Mouse (Mus musculus) CH12.LX (cell line): ENCODE measurements around the gene Cyp2d11. TPM values are rescaled to one million over a fixed set of nuclear protein-coding genes. Genes with fewer than 3 reads are reported as not detected.

Source experiments
- DNase-seq: peaks from one replicate; pipeline ENCODE4 v3.0.0-alpha.2; 2013; ENCODE audit errors: extremely low read depth
- H3K27ac ChIP-seq: 2 replicates; pipeline ENCODE4 v1.5.1; 2012; ENCODE audit warnings: low read depth, mild to moderate bottlenecking, control low read depth, moderate library complexity; ENCODE audit not compliant: insufficient read depth
- H3K27me3 ChIP-seq: replicated peaks from 2 replicates; pipeline ENCODE3; 2012; ENCODE audit warnings: inconsistent platforms
- H3K36me3 ChIP-seq, 2 experiments: replicated peaks in 1 of 2; 2 replicates each; pipeline versions ENCODE3 to v1.6.1; 2012; ENCODE audit warnings: inconsistent platforms in 1 of 2, low read length in 1 of 2, mild to moderate bottlenecking in 1 of 2, mixed read lengths in 1 of 2, moderate library complexity in 1 of 2; ENCODE audit not compliant: control insufficient read depth in 1 of 2, insufficient read depth in 1 of 2
- H3K4me1 ChIP-seq, 2 experiments: 2 replicates each; pipeline ENCODE4 v1.6.1; 2012; ENCODE audit warnings: inconsistent platforms in 1 of 2, moderate library complexity in 1 of 2; ENCODE audit not compliant: insufficient read depth in 2 of 2, control insufficient read depth in 1 of 2
- H3K4me2 ChIP-seq: 2 replicates; pipeline ENCODE4 v1.6.1; 2012; ENCODE audit warnings: low read depth, mild to moderate bottlenecking, control low read depth; ENCODE audit not compliant: poor library complexity, insufficient read depth, severe bottlenecking
- H3K4me3 ChIP-seq, 3 experiments: fragments of 150-350 bp in 1 of 3; sonication (generic) in 1 of 3; replicated peaks in 1 of 3; 2 replicates each; pipeline versions ENCODE3 to v1.5.1; 2011 to 2012; ENCODE audit warnings: low read depth in 2 of 3, low read length in 2 of 3, mild to moderate bottlenecking in 2 of 3, moderate library complexity in 2 of 3, control low read depth in 1 of 3, improper control_type of control experiment in 1 of 3, inconsistent platforms in 1 of 3, mixed read lengths in 1 of 3; ENCODE audit not compliant: poor library complexity in 1 of 3
- H3K79me2 ChIP-seq: replicated peaks from 2 replicates; pipeline ENCODE4 v1.6.1; 2012; ENCODE audit warnings: mild to moderate bottlenecking, moderate library complexity; ENCODE audit not compliant: control insufficient read depth, poor library complexity, insufficient read depth, severe bottlenecking; ENCODE audit errors: extremely low read depth
- H3K9ac ChIP-seq: 2 replicates; pipeline ENCODE4 v1.6.1; 2012; ENCODE audit warnings: low read depth, mild to moderate bottlenecking, control low read depth, moderate library complexity; ENCODE audit not compliant: insufficient read depth
- H3K9me3 ChIP-seq: replicated peaks from 2 replicates; pipeline ENCODE3; 2012; ENCODE audit warnings: low read length, inconsistent platforms, mixed read lengths
- BHLHE40 ChIP-seq: IDR thresholded peaks from 2 replicates; pipeline ENCODE4 v1.6.1; 2011; ENCODE audit warnings: mild to moderate bottlenecking, low read depth, low read length, improper control_type of control experiment
- CHD1 ChIP-seq: IDR thresholded peaks from 2 replicates; pipeline ENCODE4 v1.6.1; 2012; ENCODE audit warnings: low read depth, low read length, improper control_type of control experiment, inconsistent platforms
- E2F4 ChIP-seq: IDR thresholded peaks from 2 replicates; pipeline ENCODE4 v1.6.1; 2011; ENCODE audit warnings: low read depth, low read length, improper control_type of control experiment; ENCODE audit not compliant: insufficient replicate concordance
- ELF1 ChIP-seq: IDR thresholded peaks from 2 replicates; pipeline ENCODE4 v1.6.1; 2014; ENCODE audit warnings: low read depth, mild to moderate bottlenecking, inconsistent platforms, low read length, improper control_type of control experiment
- EP300 ChIP-seq: IDR thresholded peaks from 2 replicates; pipeline ENCODE4 v1.6.1; 2011; ENCODE audit warnings: low read length, improper control_type of control experiment
- ETS1 ChIP-seq: conservative IDR thresholded peaks from 2 replicates; pipeline ENCODE4 v1.6.1; 2012; ENCODE audit warnings: low read depth, mild to moderate bottlenecking, inconsistent platforms, low read length, improper control_type of control experiment, moderate library complexity
- GABPA ChIP-seq: IDR thresholded peaks from 2 replicates; pipeline ENCODE4 v1.6.1; 2012; ENCODE audit warnings: low read depth, low read length, improper control_type of control experiment, inconsistent platforms; ENCODE audit not compliant: insufficient replicate concordance
- HCFC1 ChIP-seq: IDR thresholded peaks from 2 replicates; pipeline ENCODE4 v1.6.1; 2012; ENCODE audit warnings: low read depth, mild to moderate bottlenecking, inconsistent platforms, low read length, improper control_type of control experiment
- JUN ChIP-seq: IDR thresholded peaks from 2 replicates; pipeline ENCODE4 v1.6.1; 2011; ENCODE audit warnings: low read depth, mild to moderate bottlenecking, low read length, improper control_type of control experiment, moderate library complexity; ENCODE audit not compliant: insufficient read depth
- MAFK ChIP-seq: IDR thresholded peaks from 2 replicates; pipeline ENCODE4 v1.6.1; 2011; ENCODE audit warnings: low read length, improper control_type of control experiment; ENCODE audit not compliant: insufficient replicate concordance
- MAX ChIP-seq: IDR thresholded peaks from 2 replicates; pipeline ENCODE4 v1.6.1; 2011; ENCODE audit warnings: low read length, improper control_type of control experiment
- MAZ ChIP-seq: IDR thresholded peaks from 2 replicates; pipeline ENCODE4 v1.6.1; 2012; ENCODE audit warnings: low read depth, mild to moderate bottlenecking, inconsistent platforms, low read length, improper control_type of control experiment, moderate library complexity
- MEF2A ChIP-seq: IDR thresholded peaks from 2 replicates; pipeline ENCODE4 v1.6.1; 2014; ENCODE audit warnings: low read depth, mild to moderate bottlenecking, inconsistent platforms, low read length, improper control_type of control experiment, borderline replicate concordance
- MXI1 ChIP-seq: IDR thresholded peaks from 2 replicates; pipeline ENCODE4 v1.6.1; 2011; ENCODE audit warnings: mild to moderate bottlenecking, low read depth, low read length, improper control_type of control experiment
- MYC ChIP-seq: IDR thresholded peaks from 2 replicates; pipeline ENCODE4 v1.6.1; 2011; ENCODE audit warnings: low read depth, mild to moderate bottlenecking, improper control_type of control experiment, low read length
- NRF1 ChIP-seq: IDR thresholded peaks from 2 replicates; pipeline ENCODE4 v1.6.1; 2014; ENCODE audit warnings: low read depth, mild to moderate bottlenecking, inconsistent platforms, low read length, improper control_type of control experiment, moderate library complexity
- PAX5 ChIP-seq: IDR thresholded peaks from 2 replicates; pipeline ENCODE4 v1.6.1; 2012; ENCODE audit warnings: low read length, inconsistent platforms, mixed read lengths
- POLR2AphosphoS2 ChIP-seq: IDR thresholded peaks from 2 replicates; pipeline ENCODE4 v1.6.1; 2011; ENCODE audit warnings: low read depth, low read length, improper control_type of control experiment
- RCOR1 ChIP-seq: conservative IDR thresholded peaks from 2 replicates; pipeline ENCODE4 v1.6.1; 2012; ENCODE audit warnings: low read depth, mild to moderate bottlenecking, inconsistent platforms, low read length, improper control_type of control experiment
- SMC3 ChIP-seq: IDR thresholded peaks from 2 replicates; pipeline ENCODE4 v1.6.1; 2011; ENCODE audit warnings: low read depth, low read length, improper control_type of control experiment
- TBP ChIP-seq: conservative IDR thresholded peaks from 2 replicates; pipeline ENCODE4 v1.6.1; 2011; ENCODE audit warnings: low read depth, low read length, improper control_type of control experiment
- TCF12 ChIP-seq: IDR thresholded peaks from 2 replicates; pipeline ENCODE4 v1.6.1; 2014; ENCODE audit warnings: low read depth, mild to moderate bottlenecking, inconsistent platforms, low read length, improper control_type of control experiment
- USF1 ChIP-seq: IDR thresholded peaks from 2 replicates; pipeline ENCODE4 v1.6.1; 2014; ENCODE audit warnings: low read depth, mild to moderate bottlenecking, inconsistent platforms, low read length, improper control_type of control experiment
- USF2 ChIP-seq: conservative IDR thresholded peaks from 2 replicates; pipeline ENCODE4 v1.6.1; 2011; ENCODE audit warnings: low read depth, low read length, improper control_type of control experiment
- ZNF384 ChIP-seq: IDR thresholded peaks from 2 replicates; pipeline ENCODE4 v1.6.1; 2012; ENCODE audit warnings: low read depth, low read length, improper control_type of control experiment, inconsistent platforms
- dilution Hi-C: fragments of 300-500 bp; cut with MboI; formaldehyde crosslinking; loops from 2 replicates; pipeline ENCODE4 v1.14.3; 2020; ENCODE audit warnings: low sequenced_read_pairs; ENCODE audit not compliant: extremely low pct_unique_long_range_greater_than_20kb, extremely low pct_ligation_motif_present
- in situ Hi-C: fragments of 300-500 bp; cut with MboI; formaldehyde crosslinking; loops from 3 replicates; pipeline ENCODE4 v1.14.3; 2019; ENCODE audit warnings: low sequenced_read_pairs, low pct_ligation_motif_present, low pct_unique_long_range_greater_than_20kb, mixed read lengths
- polyA plus RNA-seq: library from polyadenylated mRNA; unstranded; fragments of >175 nt; gene quantifications from 2 replicates; pipeline ENCODE4 v1.2.1, GENCODE M21; 2012; ENCODE audit warnings: low read depth; ENCODE audit not compliant: insufficient read length
- total RNA-seq, 2 experiments: library from RNA; depleted of rRNA; stranded (reverse); fragments of 300-350 nt in 1 of 2; fragments of >200 nt in 1 of 2; gene quantifications; 2 replicates each; pipeline ENCODE4 v1.2.3; 2012 to 2014

The Cyp2d11 gene
- total and polyA plus RNA-seq, 3 experiments = not detected

DNA sequence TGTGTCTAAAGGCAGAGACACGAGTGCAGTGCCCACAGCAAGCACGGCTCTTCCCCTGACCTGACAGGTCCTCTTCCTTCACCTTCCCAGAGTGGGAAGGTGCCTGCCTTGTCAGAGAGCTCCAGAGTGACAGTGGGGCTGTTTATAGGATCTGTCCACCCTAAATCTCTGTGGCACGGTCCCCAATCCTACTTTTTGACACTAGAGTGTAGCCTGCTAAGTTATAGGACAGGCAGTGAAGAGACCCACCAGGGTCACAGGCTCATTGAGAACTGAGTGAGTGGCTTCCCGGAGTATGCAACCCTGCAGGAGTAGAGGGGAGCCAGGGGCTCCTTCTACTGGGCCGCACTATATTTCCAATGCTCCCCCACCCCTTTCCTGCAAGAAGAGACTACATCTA lies 16.1 kb downstream of the Cyp2d11 start (continued):
- TF ChIP-seq RCOR1 = no peak
- TF ChIP-seq TCF12 = no peak

- H3K36me3 ChIP-seq = no peaks in the 10 kb centered on the region
- H3K27me3 ChIP-seq = peaks cover 84% of the 10 kb centered on the region
- no peak for DNase-seq
- no peak overlapping the region for H3K4me2 ChIP-seq
- H3K9ac ChIP-seq = no peak overlapping the region
- in situ Hi-C loops = no loop called here
- no peaks in the 10 kb centered on the region for H3K79me2 ChIP-seq
- H3K4me1 ChIP-seq = peaks cover 6 to 18% of the 10 kb centered on the region in 2 experiments
- H3K4me3 ChIP-seq = no peak overlapping the region
- no peak for TF ChIP-seq MAFK
- no peak for TF ChIP-seq USF2
- TF ChIP-seq MYC = no peak
- TF ChIP-seq TBP = no peak
- no peak for TF ChIP-seq MEF2A
- no peak for TF ChIP-seq CHD1
- TF ChIP-seq ZNF384 = no peak
- no peak for TF ChIP-seq PAX5
- TF ChIP-seq MXI1 = no peak
- TF ChIP-seq SMC3 = no peak
- TF ChIP-seq POLR2AphosphoS2 = no peak
- H3K27ac ChIP-seq = no peak overlapping the region
- H3K9me3 ChIP-seq = no peaks in the 10 kb centered on the region
- dilution Hi-C loops = no loop called here
Measured at GRCm38 (mm10) chr15:82376393-82377138, 17.3 kb downstream of the Cyp2d11 start.

DNA sequence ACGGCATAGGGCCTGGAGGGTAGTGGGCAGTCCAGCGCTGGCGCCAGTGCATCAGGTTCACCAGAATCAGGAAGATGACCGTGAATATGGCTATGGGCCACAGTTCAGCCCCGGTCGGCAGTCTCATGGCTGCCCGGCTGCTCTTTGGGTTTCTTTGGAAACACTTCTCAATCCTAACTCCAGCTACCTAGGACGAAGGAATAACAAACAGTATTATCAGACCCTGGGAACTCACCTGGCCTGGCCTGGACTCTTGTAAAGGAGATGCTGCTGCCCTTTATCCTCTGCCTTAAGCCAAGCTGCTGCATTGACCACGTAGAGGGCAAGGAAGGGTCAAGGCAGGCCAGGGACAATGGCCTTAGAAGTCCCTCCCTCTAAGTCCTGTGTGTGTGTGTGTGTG lies 18.0 kb downstream of the Cyp2d11 start:
- no peak overlapping the region for H3K9ac ChIP-seq
- no peak for TF ChIP-seq EP300
- TF ChIP-seq HCFC1 = no peak
- TF ChIP-seq CHD1 = no peak
- TF ChIP-seq GABPA = no peak
- no peak for TF ChIP-seq ELF1
- TF ChIP-seq MAZ = no peak
- no peak for TF ChIP-seq BHLHE40
- no peak for TF ChIP-seq ETS1
- TF ChIP-seq MXI1 = no peak
- TF ChIP-seq USF1 = no peak
- TF ChIP-seq MAX = no peak
- TF ChIP-seq E2F4 = no peak
- TF ChIP-seq NRF1 = no peak
- no peak for TF ChIP-seq JUN
- dilution Hi-C loops = no loop called here
- DNase-seq = no peak
- H3K4me2 ChIP-seq = no peak overlapping the region
- H3K36me3 ChIP-seq = no peaks in the 10 kb centered on the region
- no peak overlapping the region for H3K27ac ChIP-seq
- no peaks in the 10 kb centered on the region for H3K9me3 ChIP-seq
- no peak overlapping the region for H3K4me3 ChIP-seq
- H3K27me3 ChIP-seq = peaks cover 84% of the 10 kb centered on the region
- no peaks in the 10 kb centered on the region for H3K79me2 ChIP-seq
- in situ Hi-C loops = no loop called here
- H3K4me1 ChIP-seq = peaks cover 5 to 20% of the 10 kb centered on the region in 2 experiments
